Mouse (Mus musculus) lung, adult 10 weeks (tissue): Measurements from ENCODE around the gene Ogg1. TPM values are rescaled to one million over a fixed set of nuclear protein-coding genes. Genes with fewer than 3 reads are reported as not detected.

Experiments
- polyA plus RNA-seq: library from polyadenylated mRNA; stranded (reverse); fragments of 350-450 nt; fragmentation: Illumina TruSeq; extraction: RNeasy Lipid Tissue Mini Kit (QIAGEN cat#74804); gene quantifications from one replicate; pipeline ENCODE4 v1.2.3, GENCODE M21; 2014; ENCODE audit warnings: low read depth, low replicate concordance; ENCODE audit not compliant: insufficient read depth

Ogg1 gene
- 11.0 TPM for polyA plus RNA-seq

DNA sequence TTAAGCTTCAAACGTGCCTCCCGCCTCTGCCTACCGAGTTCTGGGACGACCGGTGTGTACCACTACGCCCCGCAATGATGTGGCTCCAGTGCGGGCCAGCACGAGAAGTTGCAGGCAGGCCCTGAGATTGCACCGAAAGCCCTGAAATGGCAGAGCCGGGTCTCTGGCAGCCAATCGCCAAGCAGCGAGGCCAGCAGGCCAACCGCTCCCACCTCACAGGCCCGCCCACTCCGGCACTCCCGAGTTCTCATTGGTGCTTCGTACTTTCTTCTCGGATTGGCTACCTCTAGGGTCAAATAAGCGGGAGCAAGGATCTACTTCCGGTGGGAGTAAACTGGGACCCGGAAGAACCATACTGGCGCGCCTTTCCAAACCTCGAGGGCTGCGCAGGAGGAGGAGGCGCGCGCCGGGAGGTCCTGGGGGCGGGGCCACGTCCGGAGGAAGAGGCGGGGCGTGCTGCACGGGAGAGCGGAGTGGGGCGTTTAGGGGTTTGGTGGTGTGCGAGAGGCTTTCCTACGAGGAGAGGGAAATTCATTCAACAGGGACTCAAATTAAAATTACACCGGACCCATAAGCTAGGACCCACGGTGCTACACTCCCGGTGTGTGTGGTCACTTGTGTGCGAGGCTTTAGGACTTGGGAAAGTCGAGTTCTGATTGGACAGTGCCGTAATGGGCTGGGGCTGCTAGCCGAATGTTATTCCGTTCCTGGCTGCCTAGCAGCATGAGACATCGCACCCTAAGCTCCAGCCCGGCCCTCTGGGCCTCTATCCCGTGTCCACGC, at the start of gene Ogg1:
Gene Ogg1 (plus strand): TSS at position 440 of the 783 bp plus-strand sequence.

DNA sequence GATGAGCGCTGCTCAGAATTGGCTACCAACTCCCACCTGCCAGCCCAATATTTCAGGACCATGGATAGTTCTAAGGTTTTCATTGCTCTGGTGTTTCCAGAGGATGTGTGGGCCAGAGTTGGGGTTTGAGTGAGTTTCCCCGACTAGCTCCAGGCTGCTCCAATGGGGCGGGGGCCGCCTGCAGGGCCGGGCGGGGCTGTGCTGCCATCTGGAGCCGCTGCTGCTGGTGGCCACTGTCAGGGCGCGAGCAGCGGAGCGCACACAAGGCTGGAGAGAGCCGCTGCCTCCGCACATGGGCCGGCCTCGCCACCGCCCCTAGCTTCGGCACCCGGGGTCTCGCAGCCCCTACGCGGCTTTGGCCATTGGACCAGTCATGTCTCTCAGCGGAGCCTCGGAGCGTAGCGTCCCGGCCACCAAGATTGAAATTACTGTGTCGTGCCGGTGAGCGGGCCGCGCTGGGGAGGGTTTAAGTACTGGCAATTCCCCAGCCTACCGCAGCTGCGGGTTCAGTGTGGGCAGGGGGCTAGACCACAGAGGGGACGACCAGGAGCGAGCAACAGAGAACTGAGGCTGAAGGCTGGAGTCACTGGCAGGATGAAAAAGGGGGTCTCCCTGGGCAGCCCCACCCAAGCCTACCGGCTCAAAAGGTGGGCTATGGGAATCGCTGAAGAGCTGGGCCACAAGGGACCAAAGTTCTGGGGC, 44.5 kb upstream of the Ogg1 start, which contains the start of gene Cpne9:
Gene Cpne9 (plus strand): TSS at position 207 of the 702 bp plus-strand sequence.

GRCm38 (mm10) chr6:113306986-113307349, 19.8 kb upstream of the Ogg1 start, which contains the start of gene Brpf1:
Gene Brpf1 (plus strand): TSS chr6:113307137.

DNA sequence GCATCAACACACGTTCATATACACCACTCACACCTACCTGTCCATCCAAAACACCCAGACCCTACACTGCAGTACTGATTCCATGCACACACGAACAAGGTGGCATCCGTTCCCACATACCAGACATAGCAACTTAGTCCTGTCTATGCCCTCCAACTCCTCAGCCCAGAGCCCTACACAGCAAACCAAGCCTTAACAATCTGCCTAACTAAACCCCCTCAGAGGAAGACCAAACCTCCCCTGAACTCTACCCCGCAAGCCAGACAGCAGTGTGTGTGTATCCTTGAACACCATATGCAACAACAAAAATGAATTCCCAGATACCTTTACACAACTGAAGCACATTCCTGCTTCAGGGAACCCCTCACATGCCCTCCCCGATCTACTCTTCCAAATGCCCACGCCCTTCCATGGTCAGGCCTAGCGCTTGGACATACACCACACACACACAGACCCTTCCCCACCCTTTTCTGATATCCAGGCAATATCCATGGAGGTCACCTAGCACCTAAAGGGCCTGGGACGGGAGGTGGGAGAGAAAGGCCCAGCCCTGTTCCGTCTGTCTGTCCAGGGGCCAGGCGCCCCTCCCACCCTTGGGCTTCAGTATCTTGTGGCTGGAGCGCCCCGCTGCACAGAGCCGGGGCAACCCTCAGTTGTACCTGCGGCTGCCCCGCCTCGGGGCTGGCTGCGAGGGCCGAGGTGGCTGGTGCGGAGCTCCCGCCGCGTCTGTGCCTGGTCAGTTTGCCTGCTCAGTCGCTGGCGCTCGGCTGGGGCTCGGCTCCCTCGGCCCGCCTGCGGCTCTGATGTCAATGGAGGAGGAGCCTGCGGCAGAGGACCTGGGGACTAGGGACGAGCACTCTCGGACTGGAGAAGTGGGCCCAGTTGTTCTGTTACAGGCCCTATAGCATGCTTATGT, 16.7 kb downstream of the Ogg1 start, which contains the start of gene Camk1:
Gene Camk1 (minus strand): TSS at position 808 of the 916 bp plus-strand sequence.

GRCm38 (mm10) chr6:113377496-113378385, 51.0 kb downstream of the Ogg1 start, which contains the start of the genes Tada3 and Arpc4:
Gene Tada3 (minus strand): TSS chr6:113377883.
Gene Arpc4 (plus strand): TSS chr6:113378115.

Other genes starting within 250 kb of the Ogg1 start
- gene Setd5, start 249.6 kb upstream of the Ogg1 start, polyA plus RNA-seq = 14.0 TPM
- gene Lhfpl4, start 131.6 kb upstream of the Ogg1 start, polyA plus RNA-seq = 0.27 TPM
- gene Mtmr14, start 89.1 kb upstream of the Ogg1 start, polyA plus RNA-seq = 19.0 TPM
- not detected for gene Cpne9, start 44.7 kb upstream of the Ogg1 start, polyA plus RNA-seq
- 9.6 TPM for gene Brpf1, start 19.8 kb upstream of the Ogg1 start, polyA plus RNA-seq
- 84.4 TPM for gene Camk1, start 17.0 kb downstream of the Ogg1 start, polyA plus RNA-seq
- 24.5 TPM for gene Tada3, start 50.9 kb downstream of the Ogg1 start, polyA plus RNA-seq
- 168 TPM for gene Arpc4, start 51.1 kb downstream of the Ogg1 start, polyA plus RNA-seq
- gene Ttll3, start 62.3 kb downstream of the Ogg1 start, polyA plus RNA-seq = 6.7 TPM
- gene Rpusd3, start 92.4 kb downstream of the Ogg1 start, polyA plus RNA-seq = 9.6 TPM
- gene Cidec, start 108.8 kb downstream of the Ogg1 start, polyA plus RNA-seq = 63.1 TPM
- 38.2 TPM for gene Jagn1, start 115.6 kb downstream of the Ogg1 start, polyA plus RNA-seq
- gene Il17re, start 131.5 kb downstream of the Ogg1 start, polyA plus RNA-seq = 8.9 TPM
- gene Il17rc, start 144.5 kb downstream of the Ogg1 start, polyA plus RNA-seq = 27.3 TPM
- gene Creld1, start 156.3 kb downstream of the Ogg1 start, polyA plus RNA-seq = 27.6 TPM
- not detected for gene Prrt3, start 175.0 kb downstream of the Ogg1 start, polyA plus RNA-seq
- 62.9 TPM for gene Emc3, start 204.7 kb downstream of the Ogg1 start, polyA plus RNA-seq
- gene Fancd2, start 204.7 kb downstream of the Ogg1 start, polyA plus RNA-seq = 0.34 TPM